Mouse (Mus musculus) midbrain, postnatal 0 days (tissue): ENCODE results near the gene Ska3. TPM values are rescaled to one million over a fixed set of nuclear protein-coding genes. Genes with fewer than 3 reads are reported as not detected.

Experiments used
- ATAC-seq: fragments of 200-750 bp; cut with Nextera tagmentation; 2 replicates; pipeline ENCODE4 v1.8.0; 2017; ENCODE audit warnings: moderate number of reproducible peaks, mild to moderate bottlenecking, moderate TSS enrichment, moderate library complexity; ENCODE audit not compliant: low FRiP score
- DNase-seq: peaks from one replicate; pipeline ENCODE4 v3.0.0-alpha.2; 2015; ENCODE audit warnings: low spot score
- H3K27ac ChIP-seq: fragments of 300-500 bp; sonication (generic); 2 replicates; pipeline ENCODE4 v1.5.1; 2014; ENCODE audit warnings: low read depth, mild to moderate bottlenecking, low read length, mixed read lengths
- H3K27me3 ChIP-seq: fragments of 300-500 bp; sonication (generic); 2 replicates; pipeline ENCODE4 v1.6.1; 2014; ENCODE audit warnings: low read length, control low read depth, mixed read lengths; ENCODE audit not compliant: insufficient read depth
- H3K36me3 ChIP-seq: fragments of 300-500 bp; sonication (generic); 2 replicates; pipeline ENCODE4 v1.6.1; 2014; ENCODE audit warnings: low read length, control low read depth, mixed read lengths; ENCODE audit not compliant: insufficient read depth
- H3K4me1 ChIP-seq: fragments of 300-500 bp; sonication (generic); 2 replicates; pipeline ENCODE4 v1.6.1; 2014; ENCODE audit warnings: mild to moderate bottlenecking, control low read depth, antibody characterized with exemption, low read length, mixed read lengths; ENCODE audit not compliant: insufficient read depth
- H3K4me2 ChIP-seq: fragments of 300-500 bp; sonication (generic); 2 replicates; pipeline ENCODE4 v1.6.1; 2014; ENCODE audit warnings: low read depth, mild to moderate bottlenecking, low read length, mixed read lengths; ENCODE audit not compliant: poor library complexity, severe bottlenecking
- H3K4me3 ChIP-seq: fragments of 300-500 bp; sonication (generic); 2 replicates; pipeline ENCODE4 v1.5.1; 2014; ENCODE audit warnings: low read depth, mild to moderate bottlenecking, low read length, moderate library complexity
- H3K9ac ChIP-seq: fragments of 300-500 bp; sonication (generic); replicated peaks from 2 replicates; pipeline ENCODE4 v1.6.1; 2014; ENCODE audit warnings: mild to moderate bottlenecking, low read length, moderate library complexity, mixed read lengths; ENCODE audit not compliant: poor library complexity, severe bottlenecking
- H3K9me3 ChIP-seq: fragments of 300-500 bp; sonication (generic); 2 replicates; pipeline ENCODE4 v1.6.1; 2016; ENCODE audit warnings: low read length, control low read depth
- CTCF ChIP-seq: IDR thresholded peaks from 2 replicates; pipeline ENCODE4 v1.5.1; 2016; ENCODE audit warnings: antibody characterized with exemption, mild to moderate bottlenecking
- WGBS: fragments of 180-500 bp; shearing (Covaris S2); extraction: QIAGEN DNeasy Blood & Tissue Kit; methylation state at CpG from one replicate; pipeline ENCODE4 v1.1.7; 2014; 5-methylcytosine and 5-hydroxymethylcytosine counted together
- polyA plus RNA-seq: library from polyadenylated mRNA; unstranded; fragments of >200 nt; fragmentation: Nextera tagmentation; extraction: Ambion mirVana; gene quantifications from 2 replicates; pipeline ENCODE4 v1.2.1, GENCODE M21; 2015
- total RNA-seq: library from RNA; depleted of rRNA; stranded (reverse); fragments of >200 nt; gene quantifications from 2 replicates; pipeline ENCODE4 v1.2.3, GENCODE M21; 2014; rRNA removed

Ska3 gene
- total RNA-seq (2.4 and 4.2 TPM in 2 replicates), polyA plus RNA-seq (3.9 and 4.2 TPM in 2 replicates)

GRCm38 (mm10) chr14:57825788-57826751, at the start of gene Ska3, which contains the start of gene Mrpl57:
Gene Ska3, minus strand, starts transcription at chr14:57826185.
Gene Mrpl57, plus strand, starts transcription at chr14:57826234.
- no peak for TF ChIP-seq CTCF
- Histone ChIP-seq H3K27me3 (no peaks in the 10 kb centered on the region), H3K4me1 (peaks cover 5% of the 10 kb centered on the region; the same call in 1 of the 2 replicates), H3K9ac (peak within 1 kb of the TSS; percentile 78), H3K36me3 (no peaks in the 10 kb centered on the region), H3K9me3 (no peaks in the 10 kb centered on the region), H3K4me3 (peak within 1 kb of the TSS; percentile 76), H3K4me2 (peak within 1 kb of the TSS; percentile 76), H3K27ac (peak within 1 kb of the TSS; percentile 96)
- DNase-seq (peak; percentile 95), ATAC-seq (peak; percentile 95)
- under 1% methylated on average over 96 of the region's 96 CpGs for WGBS

- Histone ChIP-seq H3K27me3 (no peaks in the 10 kb centered on the region), H3K9ac (no peak overlapping the region), H3K4me2 (no peak overlapping the region), H3K36me3 (peaks cover 21% of the 10 kb centered on the region), H3K4me3 (no peak overlapping the region), H3K9me3 (no peaks in the 10 kb centered on the region), H3K4me1 (no peaks in the 10 kb centered on the region), H3K27ac (no peak overlapping the region)
- ATAC-seq (no peak), DNase-seq (no peak)
- TF ChIP-seq CTCF = no peak
- 98% methylated on average over 3 of the region's 3 CpGs for WGBS
Observed at GRCm38 (mm10) chr14:57866676-57867276, 40.8 kb upstream of the Ska3 start.

GRCm38 (mm10) chr14:57865256-57865655, 39.3 kb upstream of the Ska3 start:
- H3K27me3 ChIP-seq = no peaks in the 10 kb centered on the region
- H3K27ac ChIP-seq = no peak overlapping the region
- no peak overlapping the region for H3K4me3 ChIP-seq
- H3K4me2 ChIP-seq = no peak overlapping the region
- H3K9me3 ChIP-seq = no peaks in the 10 kb centered on the region
- no peak for TF ChIP-seq CTCF
- H3K36me3 ChIP-seq = peaks cover 25% of the 10 kb centered on the region
- no peak for DNase-seq
- no peak overlapping the region for H3K9ac ChIP-seq
- no peak for ATAC-seq
- 89% methylated on average over 3 of the region's 3 CpGs for WGBS
- no peaks in the 10 kb centered on the region for H3K4me1 ChIP-seq

- no peak for TF ChIP-seq CTCF
- Histone ChIP-seq H3K4me1 (no peaks in the 10 kb centered on the region), H3K9me3 (no peaks in the 10 kb centered on the region), H3K27ac (no peak overlapping the region), H3K4me2 (no peak overlapping the region), H3K27me3 (no peaks in the 10 kb centered on the region), H3K4me3 (no peak overlapping the region), H3K9ac (no peak overlapping the region), H3K36me3 (peaks cover 25% of the 10 kb centered on the region)
- no peak for ATAC-seq
- WGBS = 88% methylated on average over 2 of the region's 2 CpGs
- DNase-seq = no peak
Observed at GRCm38 (mm10) chr14:57863129-57863528, 37.1 kb upstream of the Ska3 start.

- Histone ChIP-seq H3K27ac (no peak overlapping the region), H3K9me3 (no peaks in the 10 kb centered on the region), H3K36me3 (peaks cover 25% of the 10 kb centered on the region), H3K27me3 (no peaks in the 10 kb centered on the region), H3K9ac (no peak overlapping the region), H3K4me1 (no peaks in the 10 kb centered on the region), H3K4me3 (no peak overlapping the region), H3K4me2 (no peak overlapping the region)
- no peak for TF ChIP-seq CTCF
- WGBS = 91% methylated on average over 4 of the region's 4 CpGs
- DNase-seq (no peak), ATAC-seq (no peak)
Observed at GRCm38 (mm10) chr14:57861987-57862412, 36.0 kb upstream of the Ska3 start.

- DNase-seq (peak; percentile 7), ATAC-seq (no peak)
- no peak for TF ChIP-seq CTCF
- peaks cover 20% of the 10 kb centered on the region for H3K36me3 ChIP-seq
- H3K4me2 ChIP-seq = no peak overlapping the region
- no peaks in the 10 kb centered on the region for H3K27me3 ChIP-seq
- H3K9ac ChIP-seq = no peak overlapping the region
- H3K9me3 ChIP-seq = no peaks in the 10 kb centered on the region
- H3K4me1 ChIP-seq = no peaks in the 10 kb centered on the region
- no peak overlapping the region for H3K4me3 ChIP-seq
- H3K27ac ChIP-seq = no peak overlapping the region
Observed at GRCm38 (mm10) chr14:57859520-57859919, 33.5 kb upstream of the Ska3 start.
